Mouse (Mus musculus) forebrain, embryonic 10.5 days (tissue): ENCODE measurements at regions not wholly inside any gene's neighbourhood (a gene's known extent, or its start where the extent isn't known, plus 50 kb on each side); places are given as distances from the start of the nearest gene placed in this dataset.

Experiments used
- DNase-seq: peaks from one replicate; pipeline ENCODE4 v3.0.0-alpha.2; 2017; ENCODE audit warnings: low spot score; ENCODE audit errors: extremely low spot score
- H3K27ac ChIP-seq: fragments of 300-500 bp; sonication (generic); 2 replicates; pipeline ENCODE4 v1.5.1; 2016; ENCODE audit warnings: mild to moderate bottlenecking
- H3K27me3 ChIP-seq: fragments of 300-500 bp; sonication (generic); 2 replicates; pipeline ENCODE4 v1.6.1; 2016; ENCODE audit warnings: mild to moderate bottlenecking; ENCODE audit not compliant: poor library complexity, severe bottlenecking
- H3K36me3 ChIP-seq: fragments of 300-500 bp; sonication (generic); replicated peaks from 2 replicates; pipeline ENCODE4 v1.6.1; 2016; ENCODE audit warnings: mild to moderate bottlenecking, moderate library complexity
- H3K4me1 ChIP-seq: fragments of 300-500 bp; sonication (generic); 2 replicates; pipeline ENCODE4 v1.6.1; 2016
- H3K4me3 ChIP-seq: fragments of 300-500 bp; sonication (generic); 2 replicates; pipeline ENCODE4 v1.5.1; 2016; ENCODE audit warnings: mild to moderate bottlenecking, moderate library complexity
- H3K9me3 ChIP-seq: fragments of 300-500 bp; sonication (generic); 2 replicates; pipeline ENCODE4 v1.6.1; 2016; ENCODE audit warnings: mild to moderate bottlenecking, moderate library complexity
- WGBS: fragments of 180-500 bp; shearing (Covaris S2); methylation state at CpG from one replicate; pipeline ENCODE4 v1.1.7; 2016; 5-methylcytosine and 5-hydroxymethylcytosine counted together

DNA sequence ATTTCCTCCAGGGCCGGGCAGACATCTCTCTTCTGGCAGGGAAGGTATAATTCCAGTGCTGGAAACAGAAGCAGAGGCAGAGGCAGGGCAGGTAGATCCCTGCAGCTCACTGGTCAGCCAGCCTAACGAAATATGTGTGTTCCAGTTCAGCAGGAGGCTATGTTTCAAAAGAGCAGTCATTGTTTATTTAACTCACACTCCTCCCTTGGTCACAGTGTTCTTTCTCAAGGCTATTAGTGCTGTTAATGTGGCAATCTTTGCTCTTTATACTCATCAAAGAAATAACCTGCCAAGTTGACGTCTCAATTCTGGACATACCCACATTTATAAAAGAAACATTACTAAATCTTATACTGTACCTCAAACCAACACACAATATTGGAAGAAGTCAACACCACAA lies 253.3 kb upstream of the Adgrl3 start:
- no peaks in the 10 kb centered on the region for H3K9me3 ChIP-seq
- H3K4me3 ChIP-seq = no peak overlapping the region
- H3K36me3 ChIP-seq = no peaks in the 10 kb centered on the region
- H3K4me1 ChIP-seq = no peaks in the 10 kb centered on the region
- H3K27ac ChIP-seq = no peak overlapping the region
- H3K27me3 ChIP-seq = no peaks in the 10 kb centered on the region
- no peak for DNase-seq
- WGBS = 83% methylated on average over 3 of the region's 3 CpGs

DNA sequence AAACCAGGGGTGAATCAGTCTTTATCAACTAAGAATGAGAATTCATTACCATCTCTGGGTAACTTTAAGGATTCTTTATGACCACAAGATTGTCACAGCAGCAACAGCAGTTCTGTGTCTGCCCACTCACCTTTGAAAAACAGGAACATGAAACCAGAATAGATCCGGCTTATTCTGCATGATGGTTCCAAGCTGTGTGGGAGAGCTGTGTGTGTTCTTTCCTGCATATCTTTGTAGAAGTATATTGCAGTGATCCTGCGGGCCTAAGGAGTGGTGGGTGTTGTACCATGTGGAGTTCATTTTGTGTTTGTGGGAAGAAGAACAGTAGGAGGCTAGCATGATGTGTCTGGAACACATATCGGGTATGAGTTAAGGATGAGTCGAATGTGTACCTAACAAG lies 236.0 kb upstream of the Adgrl3 start:
- WGBS = 89% methylated on average over 4 of the region's 4 CpGs
- Histone ChIP-seq H3K27me3 (no peaks in the 10 kb centered on the region), H3K4me1 (no peaks in the 10 kb centered on the region), H3K4me3 (no peak overlapping the region), H3K9me3 (no peaks in the 10 kb centered on the region), H3K27ac (no peak overlapping the region), H3K36me3 (no peaks in the 10 kb centered on the region)
- DNase-seq = no peak

DNA sequence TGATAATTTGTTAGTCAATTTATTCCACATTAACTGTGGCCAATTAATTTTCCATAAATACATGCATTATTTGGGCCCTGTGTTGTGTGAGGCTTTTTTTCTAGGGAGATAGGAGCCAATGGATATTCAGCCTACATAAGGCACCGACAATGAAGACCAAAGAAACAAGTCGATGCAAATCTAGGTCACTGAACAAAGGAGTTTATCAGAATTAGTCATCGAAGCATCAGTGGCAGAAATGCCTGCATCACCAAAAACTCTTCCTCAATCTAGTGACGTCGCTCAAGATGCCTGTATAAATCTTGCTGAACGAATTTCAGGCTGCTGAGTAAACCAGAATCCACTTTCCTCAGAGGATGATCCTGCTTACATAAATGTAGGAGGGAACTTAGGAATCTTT lies 235.2 kb upstream of the Adgrl3 start:
- Histone ChIP-seq H3K4me3 (no peak overlapping the region), H3K36me3 (no peaks in the 10 kb centered on the region), H3K27me3 (no peaks in the 10 kb centered on the region), H3K4me1 (no peaks in the 10 kb centered on the region), H3K27ac (no peak overlapping the region), H3K9me3 (no peaks in the 10 kb centered on the region)
- DNase-seq = no peak
- WGBS = 88% methylated on average over 6 of the region's 6 CpGs

DNA sequence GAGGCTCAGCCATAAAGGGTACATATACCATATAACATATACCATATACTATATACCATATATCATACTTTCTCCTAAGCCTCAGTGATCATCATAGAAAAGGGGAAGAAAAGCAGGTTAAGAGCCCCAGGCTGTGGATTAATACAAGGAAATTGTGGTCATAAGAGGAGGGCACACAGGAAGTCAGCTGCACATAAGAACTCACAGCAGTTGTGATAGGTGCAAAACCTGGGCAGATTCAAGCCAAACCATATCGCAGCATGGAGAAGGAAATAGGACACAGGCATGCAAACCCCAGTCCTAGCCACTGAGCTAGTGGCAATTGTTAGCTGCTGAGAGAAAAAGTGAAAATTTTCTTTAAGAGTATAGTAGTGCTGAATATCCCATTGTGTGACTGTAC lies 228.3 kb upstream of the Adgrl3 start:
- Histone ChIP-seq H3K4me3 (no peak overlapping the region), H3K9me3 (no peaks in the 10 kb centered on the region), H3K27me3 (no peaks in the 10 kb centered on the region), H3K27ac (no peak overlapping the region), H3K4me1 (no peaks in the 10 kb centered on the region), H3K36me3 (no peaks in the 10 kb centered on the region)
- WGBS = 90% methylated on average over 1 of the region's 1 CpGs
- DNase-seq = no peak

DNA sequence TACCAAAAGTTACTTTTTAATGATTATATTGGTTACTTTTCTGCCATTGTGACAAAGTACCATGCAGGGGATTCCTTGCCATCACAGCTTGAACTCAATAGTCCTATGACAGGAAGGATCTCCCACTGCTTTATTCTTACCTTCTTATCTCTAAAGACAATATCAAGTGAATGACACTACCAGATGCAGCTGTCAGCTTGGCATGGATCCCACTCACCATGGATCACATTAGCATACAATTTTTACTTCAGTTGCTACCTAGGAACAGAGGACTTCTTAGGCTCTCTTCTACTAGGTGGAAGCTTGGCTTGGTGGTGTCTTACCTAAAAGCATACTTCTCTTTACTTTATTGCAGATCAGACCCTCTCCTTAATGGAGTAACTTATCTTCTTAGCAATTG lies 220.2 kb upstream of the Adgrl3 start:
- H3K4me3 ChIP-seq = no peak overlapping the region
- no peaks in the 10 kb centered on the region for H3K4me1 ChIP-seq
- no peaks in the 10 kb centered on the region for H3K9me3 ChIP-seq
- H3K36me3 ChIP-seq = no peaks in the 10 kb centered on the region
- DNase-seq = no peak
- H3K27ac ChIP-seq = no peak overlapping the region
- H3K27me3 ChIP-seq = no peaks in the 10 kb centered on the region

DNA sequence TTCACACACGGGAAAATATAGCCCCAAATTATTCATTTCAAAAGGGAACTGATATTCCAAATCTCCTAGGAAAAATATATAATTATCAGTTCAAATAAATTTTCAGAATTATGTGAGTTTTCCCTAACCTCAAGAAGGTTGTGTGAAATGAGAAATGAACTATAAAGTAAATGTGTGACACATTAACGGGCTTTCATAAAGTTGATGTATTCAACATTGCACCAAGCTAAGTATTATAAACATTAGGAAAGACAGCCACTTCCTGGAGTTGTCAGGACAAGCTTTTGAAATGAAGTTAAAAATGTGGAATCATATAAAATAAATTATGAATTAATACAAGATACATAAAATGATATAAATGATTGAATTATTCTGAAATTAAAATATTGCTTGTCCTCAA lies 207.0 kb upstream of the Adgrl3 start:
- H3K27me3 ChIP-seq = no peaks in the 10 kb centered on the region
- no peak overlapping the region for H3K4me3 ChIP-seq
- WGBS = 97% methylated on average over 2 of the region's 2 CpGs
- no peak overlapping the region for H3K27ac ChIP-seq
- H3K9me3 ChIP-seq = no peaks in the 10 kb centered on the region
- no peak for DNase-seq
- no peaks in the 10 kb centered on the region for H3K36me3 ChIP-seq
- no peaks in the 10 kb centered on the region for H3K4me1 ChIP-seq

DNA sequence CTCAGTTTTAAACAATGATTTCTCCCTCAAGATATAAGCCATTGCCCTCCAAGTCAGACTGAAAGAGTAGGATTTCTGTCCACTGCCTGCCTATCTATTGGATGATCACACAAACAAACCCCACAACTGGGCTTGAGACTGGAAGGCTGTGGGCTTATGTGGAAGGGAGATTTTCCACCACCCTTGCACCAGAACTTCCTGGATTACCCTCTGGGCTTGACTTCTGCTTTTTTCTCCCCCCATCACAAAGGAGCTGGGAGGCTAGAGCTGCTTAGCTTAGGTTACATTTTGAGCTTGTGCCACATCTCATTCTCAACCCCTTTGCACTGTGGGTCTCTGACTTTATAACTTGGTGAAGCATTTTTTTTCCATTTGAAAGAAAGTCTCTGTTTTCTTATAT lies 200.7 kb upstream of the Adgrl3 start:
- DNase-seq = no peak
- Histone ChIP-seq H3K27me3 (no peaks in the 10 kb centered on the region), H3K4me1 (peaks cover 4% of the 10 kb centered on the region; the same call in 1 of the 2 replicates), H3K9me3 (no peaks in the 10 kb centered on the region), H3K4me3 (no peak overlapping the region), H3K36me3 (no peaks in the 10 kb centered on the region), H3K27ac (no peak overlapping the region)

DNA sequence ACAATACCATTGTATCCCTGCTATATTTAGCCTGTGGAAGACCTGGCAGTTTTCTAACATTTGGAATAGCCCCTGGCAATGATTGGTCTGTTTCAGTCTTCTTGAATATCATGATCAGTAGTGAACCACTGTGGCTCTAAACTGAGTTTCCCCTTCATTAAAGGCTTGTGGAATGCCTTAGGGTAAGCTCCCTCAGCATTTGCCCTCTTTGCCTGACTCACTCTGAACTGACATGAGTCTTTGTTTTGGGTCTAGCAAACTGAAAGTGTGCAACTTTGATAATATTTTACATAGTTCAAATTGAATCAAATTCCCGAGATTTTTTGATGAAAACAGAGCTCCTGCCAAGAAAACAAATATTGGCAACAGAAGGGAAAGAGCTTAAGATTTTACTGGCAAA lies 177.4 kb upstream of the Adgrl3 start:
- 84% methylated on average over 1 of the region's 1 CpGs for WGBS
- Histone ChIP-seq H3K27ac (no peak overlapping the region), H3K4me1 (no peaks in the 10 kb centered on the region), H3K27me3 (no peaks in the 10 kb centered on the region), H3K4me3 (no peak overlapping the region), H3K36me3 (no peaks in the 10 kb centered on the region), H3K9me3 (no peaks in the 10 kb centered on the region)
- DNase-seq = no peak

DNA sequence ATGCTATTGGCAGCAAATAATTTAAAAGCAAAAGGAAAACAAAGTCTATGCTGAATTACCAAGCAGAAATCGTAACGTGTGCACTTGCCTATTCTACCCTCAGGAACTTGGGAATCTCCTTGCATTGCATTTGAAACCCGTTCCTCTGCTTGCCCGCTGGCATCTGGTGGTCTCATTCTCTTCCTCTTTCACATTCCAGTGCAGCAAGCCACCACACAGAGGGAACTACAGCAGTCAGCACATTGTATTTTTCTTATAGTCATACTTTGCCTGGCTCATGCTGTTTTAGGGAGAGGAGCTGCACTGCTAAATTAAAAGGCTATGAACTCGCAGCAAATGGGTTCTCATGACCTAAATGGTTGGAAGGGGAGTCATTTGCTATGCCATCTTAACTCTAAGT lies 164.9 kb upstream of the Adgrl3 start:
- Histone ChIP-seq H3K4me3 (no peak overlapping the region), H3K9me3 (no peaks in the 10 kb centered on the region), H3K4me1 (no peaks in the 10 kb centered on the region), H3K27me3 (no peaks in the 10 kb centered on the region), H3K27ac (no peak overlapping the region), H3K36me3 (no peaks in the 10 kb centered on the region)
- WGBS = 83% methylated on average over 5 of the region's 5 CpGs
- DNase-seq = no peak

DNA sequence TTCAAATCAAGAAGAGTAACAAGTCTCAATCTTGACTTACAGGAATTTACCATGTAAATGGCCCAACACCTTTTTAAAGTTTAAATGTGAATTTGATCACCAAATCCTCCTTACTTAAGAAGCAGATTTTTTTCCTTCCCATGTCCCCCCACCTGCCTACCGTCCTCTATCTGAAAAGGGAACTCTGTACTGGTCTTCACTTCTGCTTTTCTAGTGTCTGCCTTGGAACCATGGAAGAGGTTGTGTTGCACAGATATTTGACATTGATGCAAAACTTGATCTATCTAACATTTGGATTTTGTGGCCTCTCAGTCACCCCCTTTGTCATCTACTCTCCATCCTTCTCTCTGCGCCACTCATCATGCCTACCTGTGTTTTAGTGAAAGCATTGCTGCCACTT lies 143.3 kb upstream of the Adgrl3 start:
- Histone ChIP-seq H3K27me3 (no peaks in the 10 kb centered on the region), H3K9me3 (no peaks in the 10 kb centered on the region), H3K27ac (no peak overlapping the region), H3K4me3 (no peak overlapping the region), H3K4me1 (peaks cover 6% of the 10 kb centered on the region; the same call in 1 of the 2 replicates), H3K36me3 (no peaks in the 10 kb centered on the region)
- DNase-seq = no peak
- WGBS = 80% methylated on average over 2 of the region's 2 CpGs

DNA sequence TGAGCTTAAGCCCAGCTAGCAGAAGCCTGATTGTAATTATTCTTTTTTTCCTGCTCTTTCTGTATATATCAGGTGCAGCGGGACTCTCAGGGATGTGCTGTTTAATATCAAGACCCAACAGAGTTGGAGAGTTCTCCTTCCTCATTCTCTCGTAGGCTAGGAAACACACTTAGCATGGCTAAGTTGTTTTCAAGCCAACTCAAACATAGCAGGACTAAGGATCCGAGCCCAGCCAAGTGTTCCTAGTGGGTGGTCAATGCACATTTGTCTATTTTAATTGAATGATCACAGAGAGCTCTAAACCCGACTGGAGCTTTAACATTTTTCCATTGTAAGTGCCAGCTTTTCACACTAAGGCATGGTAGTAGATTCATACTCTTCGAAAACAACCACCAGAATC lies 121.7 kb upstream of the Adgrl3 start:
- Histone ChIP-seq H3K36me3 (no peaks in the 10 kb centered on the region), H3K4me3 (no peak overlapping the region), H3K27me3 (no peaks in the 10 kb centered on the region), H3K27ac (no peak overlapping the region), H3K4me1 (no peaks in the 10 kb centered on the region), H3K9me3 (peaks cover 3% of the 10 kb centered on the region; the same call in 1 of the 2 replicates)
- no peak for DNase-seq
- WGBS = 65% methylated on average over 5 of the region's 5 CpGs

DNA sequence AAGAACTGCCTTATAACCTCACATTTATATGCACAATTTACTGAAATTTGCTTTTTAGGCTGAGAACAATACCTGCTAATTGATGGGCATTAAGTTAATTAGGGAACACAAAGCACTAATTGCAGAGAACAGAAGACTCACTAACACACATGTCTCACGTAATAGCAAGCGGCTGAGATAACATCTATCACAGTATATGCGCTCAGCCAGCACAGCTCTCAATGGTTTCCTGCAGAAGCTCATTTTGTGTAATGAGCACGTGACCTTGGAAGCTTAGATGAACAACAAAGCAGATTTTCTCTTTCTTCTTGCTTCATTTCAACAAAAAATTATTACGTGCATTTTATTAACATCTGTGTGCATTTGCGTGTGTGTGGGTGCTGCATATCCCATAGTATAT lies 111.2 kb upstream of the Adgrl3 start:
- no peak for DNase-seq
- Histone ChIP-seq H3K4me1 (no peaks in the 10 kb centered on the region), H3K27ac (no peak overlapping the region), H3K4me3 (no peak overlapping the region), H3K27me3 (no peaks in the 10 kb centered on the region), H3K36me3 (no peaks in the 10 kb centered on the region), H3K9me3 (no peaks in the 10 kb centered on the region)
- WGBS = 86% methylated on average over 6 of the region's 6 CpGs

DNA sequence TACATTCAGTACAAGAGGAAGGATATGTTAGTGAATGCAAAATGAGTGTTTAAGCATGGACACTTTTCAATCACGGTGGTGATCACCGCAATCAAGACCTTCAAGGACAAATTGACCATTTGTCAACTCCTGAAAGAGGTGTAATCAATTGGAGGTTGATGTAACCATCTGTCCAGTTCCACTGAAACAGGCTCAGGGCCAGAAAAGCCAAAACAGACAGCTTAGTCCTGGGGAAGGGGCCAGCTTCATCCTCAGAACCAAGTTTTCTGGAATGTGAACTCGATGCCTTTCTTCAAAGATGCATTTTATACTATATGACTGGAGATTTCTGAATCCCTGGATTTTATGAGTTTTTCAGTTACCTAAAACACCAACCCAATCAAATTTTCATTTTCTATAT lies 81.1 kb upstream of the Adgrl3 start:
- Histone ChIP-seq H3K27me3 (no peaks in the 10 kb centered on the region), H3K4me1 (no peaks in the 10 kb centered on the region), H3K36me3 (no peaks in the 10 kb centered on the region), H3K4me3 (no peak overlapping the region), H3K9me3 (no peaks in the 10 kb centered on the region), H3K27ac (no peak overlapping the region)
- 95% methylated on average over 3 of the region's 3 CpGs for WGBS
- no peak for DNase-seq

DNA sequence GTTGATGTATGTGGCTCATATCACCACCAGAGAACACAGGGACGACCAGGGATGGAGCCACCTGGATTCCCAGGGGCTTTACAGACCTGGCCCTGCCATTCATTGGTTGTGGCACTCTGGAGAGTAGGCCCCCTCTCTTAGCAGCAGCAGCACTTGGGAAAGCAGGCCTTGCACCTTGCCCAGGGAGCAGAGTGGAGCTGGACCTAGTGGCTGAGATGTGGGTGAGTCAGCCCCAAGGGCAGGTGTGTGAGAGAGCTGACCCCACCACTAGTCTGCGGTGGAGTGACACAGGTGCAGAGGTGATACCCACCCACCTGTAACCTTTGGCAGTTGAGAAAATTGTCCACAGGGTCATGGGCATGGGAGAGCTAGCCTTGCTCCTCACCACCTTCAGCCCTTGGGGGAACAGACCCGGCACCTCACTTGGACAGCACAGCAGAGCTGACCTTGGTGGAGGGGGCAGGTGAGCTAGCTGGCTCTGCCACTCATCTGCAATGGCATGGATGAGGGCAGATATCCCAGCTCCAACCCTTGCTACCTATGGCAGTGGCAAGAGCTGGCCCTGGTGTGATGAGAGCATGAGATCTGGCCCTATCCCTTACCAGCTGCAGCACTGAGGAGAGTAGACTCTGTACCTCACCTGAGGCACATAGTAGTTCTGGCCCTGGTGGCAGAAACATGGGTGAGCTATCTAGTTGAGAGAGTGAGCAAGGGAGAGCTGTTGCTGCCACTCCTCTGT lies 67.9 kb upstream of the Adgrl3 start:
- peak overlapping the region; percentile 81 for H3K27ac ChIP-seq
- H3K27me3 ChIP-seq = no peaks in the 10 kb centered on the region
- no peak for DNase-seq
- 83% methylated on average over 3 of the region's 3 CpGs for WGBS
- no peaks in the 10 kb centered on the region for H3K36me3 ChIP-seq
- H3K4me3 ChIP-seq = no peak overlapping the region
- peaks cover 20% of the 10 kb centered on the region for H3K4me1 ChIP-seq
- no peaks in the 10 kb centered on the region for H3K9me3 ChIP-seq
